Mouse (Mus musculus): Measurements from ENCODE around the gene Mip. TPM values are rescaled to one million over a fixed set of nuclear protein-coding genes. Genes with fewer than 3 reads are reported as not detected.
"Not testable (repeated sequence)": the region's sequence is repeated elsewhere in the genome, so short reads cannot be mapped to it uniquely, and the experiment has no call there.

The Mip gene
- polyA plus RNA-seq, 1 experiment from 2014 or later, result not detected

- Histone ChIP-seq H3K27ac (ENCODE audit: low read depth, low read length) (no peak within 1 kb of the TSS), H3K4me2 (no peak within 1 kb of the TSS), H3K4me1 (ENCODE audit: control insufficient read depth, insufficient read depth, low read length) (no peaks in the 10 kb centered on the region), H3K36me3 (ENCODE audit: control insufficient read depth, insufficient read depth, low read length) (peaks cover 12% of the 10 kb centered on the region), H3K4me3 (ENCODE audit: low read depth, low read length) (no peak within 1 kb of the TSS), H3K9me3 (ENCODE audit: control insufficient read depth, low read length) (no peaks in the 10 kb centered on the region), H3K9ac (ENCODE audit: low read length) (no peak within 1 kb of the TSS), H3K27me3 (ENCODE audit: control insufficient read depth, insufficient read depth, low read length) (no peaks in the 10 kb centered on the region)
- WGBS, result 88% methylated on average over 4 of the region's 4 CpGs
- DNase-seq (ENCODE audit: low spot score, missing footprints) (no peak), ATAC-seq (ENCODE audit: low FRiP score) (no peak)
These were observed 28.1 kb downstream of the Mip start, which contains the start of gene Apon for GRCm38 (mm10) chr10:128253677-128254255. TSS of gene Apon (plus strand) at chr10:128254096.

GRCm38 (mm10) chr10:128255925-128256324 is 30.3 kb downstream of the Mip start:
- 87% methylated on average over 8 of the region's 8 CpGs for WGBS
- Histone ChIP-seq H3K27me3 (ENCODE audit: control insufficient read depth, insufficient read depth, low read length) (no peaks in the 10 kb centered on the region), H3K4me1 (ENCODE audit: control insufficient read depth, insufficient read depth, low read length) (no peaks in the 10 kb centered on the region), H3K27ac (ENCODE audit: low read depth, low read length) (no peak overlapping the region), H3K36me3 (ENCODE audit: control insufficient read depth, insufficient read depth, low read length) (peaks cover 4% of the 10 kb centered on the region), H3K4me2 (no peak overlapping the region), H3K4me3 (ENCODE audit: low read depth, low read length) (no peak overlapping the region), H3K9me3 (ENCODE audit: control insufficient read depth, low read length) (no peaks in the 10 kb centered on the region), H3K9ac (ENCODE audit: low read length) (no peak overlapping the region)
- no peak for ATAC-seq (ENCODE audit: low FRiP score)
- DNase-seq (ENCODE audit: low spot score, missing footprints), result no peak

GRCm38 (mm10) chr10:128256328-128256727 is 30.7 kb downstream of the Mip start:
- Histone ChIP-seq H3K4me2 (no peak overlapping the region), H3K27me3 (ENCODE audit: control insufficient read depth, insufficient read depth, low read length) (no peaks in the 10 kb centered on the region), H3K27ac (ENCODE audit: low read depth, low read length) (no peak overlapping the region), H3K9ac (ENCODE audit: low read length) (no peak overlapping the region), H3K9me3 (ENCODE audit: control insufficient read depth, low read length) (no peaks in the 10 kb centered on the region), H3K4me1 (ENCODE audit: control insufficient read depth, insufficient read depth, low read length) (no peaks in the 10 kb centered on the region), H3K36me3 (ENCODE audit: control insufficient read depth, insufficient read depth, low read length) (peaks cover 4% of the 10 kb centered on the region; the same call in 1 of the 2 replicates), H3K4me3 (ENCODE audit: low read depth, low read length) (no peak overlapping the region)
- 91% methylated on average over 8 of the region's 8 CpGs for WGBS
- DNase-seq (ENCODE audit: low spot score, missing footprints) (no peak), ATAC-seq (ENCODE audit: low FRiP score) (no peak)

- no peak overlapping the region for H3K9ac ChIP-seq (ENCODE audit: low read length)
- no peak overlapping the region for H3K4me2 ChIP-seq
- H3K36me3 ChIP-seq (ENCODE audit: control insufficient read depth, insufficient read depth, low read length), result no peaks in the 10 kb centered on the region
- H3K4me1 ChIP-seq (ENCODE audit: control insufficient read depth, insufficient read depth, low read length), result no peaks in the 10 kb centered on the region
- DNase-seq (ENCODE audit: low spot score, missing footprints), result no peak
- H3K27ac ChIP-seq (ENCODE audit: low read depth, low read length), result no peak overlapping the region
- H3K27me3 ChIP-seq (ENCODE audit: control insufficient read depth, insufficient read depth, low read length), result no peaks in the 10 kb centered on the region
- no peak for ATAC-seq (ENCODE audit: low FRiP score)
- 86% methylated on average over 4 of the region's 4 CpGs for WGBS
- H3K9me3 ChIP-seq (ENCODE audit: control insufficient read depth, low read length), result no peaks in the 10 kb centered on the region
- H3K4me3 ChIP-seq (ENCODE audit: low read depth, low read length), result no peak overlapping the region
These were observed 33.3 kb downstream of the Mip start for GRCm38 (mm10) chr10:128258953-128259352.

- Histone ChIP-seq H3K27ac (ENCODE audit: low read depth, low read length) (no peak overlapping the region), H3K4me1 (ENCODE audit: control insufficient read depth, insufficient read depth, low read length) (no peaks in the 10 kb centered on the region), H3K4me3 (ENCODE audit: low read depth, low read length) (no peak overlapping the region), H3K9me3 (ENCODE audit: control insufficient read depth, low read length) (no peaks in the 10 kb centered on the region), H3K9ac (ENCODE audit: low read length) (no peak overlapping the region), H3K4me2 (no peak overlapping the region), H3K36me3 (ENCODE audit: control insufficient read depth, insufficient read depth, low read length) (no peaks in the 10 kb centered on the region), H3K27me3 (ENCODE audit: control insufficient read depth, insufficient read depth, low read length) (no peaks in the 10 kb centered on the region)
- 89% methylated on average over 5 of the region's 5 CpGs for WGBS
- DNase-seq (ENCODE audit: low spot score, missing footprints) (no peak), ATAC-seq (ENCODE audit: low FRiP score) (no peak)
These were observed 34.3 kb downstream of the Mip start for GRCm38 (mm10) chr10:128259946-128260345.

GRCm38 (mm10) chr10:128260376-128260775 is 34.7 kb downstream of the Mip start:
- ATAC-seq (ENCODE audit: low FRiP score); H3K9ac ChIP-seq (ENCODE audit: low read length); H3K27me3 ChIP-seq (ENCODE audit: control insufficient read depth, insufficient read depth, low read length); H3K36me3 ChIP-seq (ENCODE audit: control insufficient read depth, insufficient read depth, low read length); H3K27ac ChIP-seq (ENCODE audit: low read depth, low read length); H3K9me3 ChIP-seq (ENCODE audit: control insufficient read depth, low read length); H3K4me1 ChIP-seq (ENCODE audit: control insufficient read depth, insufficient read depth, low read length); DNase-seq (ENCODE audit: low spot score, missing footprints); H3K4me2 ChIP-seq; H3K4me3 ChIP-seq (ENCODE audit: low read depth, low read length): not testable (repeated sequence)
- WGBS, result 90% methylated on average over 7 of the region's 7 CpGs

- Histone ChIP-seq H3K4me3 (ENCODE audit: low read depth, low read length) (no peak overlapping the region), H3K27me3 (ENCODE audit: control insufficient read depth, insufficient read depth, low read length) (no peaks in the 10 kb centered on the region), H3K27ac (ENCODE audit: low read depth, low read length) (no peak overlapping the region), H3K4me2 (no peak overlapping the region), H3K36me3 (ENCODE audit: control insufficient read depth, insufficient read depth, low read length) (no peaks in the 10 kb centered on the region), H3K9me3 (ENCODE audit: control insufficient read depth, low read length) (no peaks in the 10 kb centered on the region), H3K9ac (ENCODE audit: low read length) (no peak overlapping the region), H3K4me1 (ENCODE audit: control insufficient read depth, insufficient read depth, low read length) (no peaks in the 10 kb centered on the region)
- no peak for DNase-seq (ENCODE audit: low spot score, missing footprints)
- 84% methylated on average over 22 of the region's 22 CpGs for WGBS
- no peak for ATAC-seq (ENCODE audit: low FRiP score)
These were observed 36.7 kb downstream of the Mip start for GRCm38 (mm10) chr10:128262300-128262699.

GRCm38 (mm10) chr10:128263393-128264310 is 38.0 kb downstream of the Mip start:
- no peak for ATAC-seq (ENCODE audit: low FRiP score)
- DNase-seq (ENCODE audit: low spot score, missing footprints), result no peak
- no peak overlapping the region for H3K4me2 ChIP-seq
- no peak overlapping the region for H3K9ac ChIP-seq (ENCODE audit: low read length)
- H3K27me3 ChIP-seq (ENCODE audit: control insufficient read depth, insufficient read depth, low read length), result no peaks in the 10 kb centered on the region
- no peaks in the 10 kb centered on the region for H3K4me1 ChIP-seq (ENCODE audit: control insufficient read depth, insufficient read depth, low read length)
- no peak overlapping the region for H3K4me3 ChIP-seq (ENCODE audit: low read depth, low read length)
- 83% methylated on average over 6 of the region's 6 CpGs for WGBS
- H3K36me3 ChIP-seq (ENCODE audit: control insufficient read depth, insufficient read depth, low read length), result no peaks in the 10 kb centered on the region
- no peaks in the 10 kb centered on the region for H3K9me3 ChIP-seq (ENCODE audit: control insufficient read depth, low read length)
- H3K27ac ChIP-seq (ENCODE audit: low read depth, low read length), result no peak overlapping the region

- Histone ChIP-seq H3K4me1 (ENCODE audit: control insufficient read depth, insufficient read depth, low read length) (peaks cover 3% of the 10 kb centered on the region; the same call in 1 of the 2 replicates), H3K9me3 (ENCODE audit: control insufficient read depth, low read length) (no peaks in the 10 kb centered on the region), H3K27me3 (ENCODE audit: control insufficient read depth, insufficient read depth, low read length) (no peaks in the 10 kb centered on the region), H3K9ac (ENCODE audit: low read length) (no peak within 1 kb of the TSS), H3K4me2 (no peak within 1 kb of the TSS), H3K4me3 (ENCODE audit: low read depth, low read length) (no peak within 1 kb of the TSS), H3K36me3 (ENCODE audit: control insufficient read depth, insufficient read depth, low read length) (no peaks in the 10 kb centered on the region), H3K27ac (ENCODE audit: low read depth, low read length) (no peak within 1 kb of the TSS)
- 75% methylated on average over 6 of the region's 6 CpGs for WGBS
- DNase-seq (ENCODE audit: low spot score, missing footprints), result no peak
- ATAC-seq (ENCODE audit: low FRiP score), result no peak
These were observed 42.7 kb downstream of the Mip start, which contains the start of gene Apof for GRCm38 (mm10) chr10:128268371-128268770. TSS of gene Apof (plus strand) at chr10:128268671.

All from midbrain, embryonic 11.5 days (tissue).